Mouse (Mus musculus) ES-E14 (cell line): Measurements from ENCODE around the gene Scn4b. TPM values are rescaled to one million over a fixed set of nuclear protein-coding genes. Genes with fewer than 3 reads are reported as not detected.

Experiments used
- DNase-seq: peaks from one replicate; pipeline ENCODE4 v3.0.0-alpha.2; 2013; ENCODE audit warnings: low read depth, low spot score
- H3K27ac ChIP-seq: 2 replicates; pipeline ENCODE4 v1.5.1; 2012; ENCODE audit warnings: low read depth, mild to moderate bottlenecking, low read length, moderate library complexity, mixed read lengths; ENCODE audit not compliant: poor library complexity, insufficient read depth, severe bottlenecking
- H3K36me3 ChIP-seq: 2 replicates; pipeline ENCODE4 v1.6.1; 2012; ENCODE audit warnings: mild to moderate bottlenecking, low read length, moderate library complexity, mixed read lengths; ENCODE audit not compliant: control insufficient read depth, poor library complexity, insufficient read depth, severe bottlenecking
- H3K4me1 ChIP-seq, 2 experiments: fragments of 150-350 bp in 1 of 2; sonication (generic) in 1 of 2; 2 replicates each; pipeline ENCODE4 v1.6.1; 2012; ENCODE audit warnings: low read length in 2 of 2, mild to moderate bottlenecking in 1 of 2, mixed read lengths in 1 of 2; ENCODE audit not compliant: control insufficient read depth in 2 of 2, insufficient read depth in 2 of 2, poor library complexity in 1 of 2
- H3K4me3 ChIP-seq, 2 experiments: fragments of 150-350 bp in 1 of 2; sonication (generic) in 1 of 2; 2 replicates each; pipeline ENCODE4 v1.5.1; 2012; ENCODE audit warnings: low read length in 2 of 2, low read depth in 1 of 2, mild to moderate bottlenecking in 1 of 2, mixed read lengths in 1 of 2; ENCODE audit not compliant: insufficient read depth in 1 of 2, poor library complexity in 1 of 2, severe bottlenecking in 1 of 2
- H3K9ac ChIP-seq: 2 replicates; pipeline ENCODE4 v1.6.1; 2012; ENCODE audit warnings: low read depth, mild to moderate bottlenecking, low read length, mixed read lengths; ENCODE audit not compliant: poor library complexity, insufficient read depth, severe bottlenecking
- H3K9me3 ChIP-seq: fragments of 150-350 bp; sonication (generic); 2 replicates; pipeline ENCODE4 v1.6.1; 2012; ENCODE audit warnings: low read depth, mild to moderate bottlenecking, low read length; ENCODE audit not compliant: control insufficient read depth, insufficient read depth
- CHD2 ChIP-seq: IDR thresholded peaks from 2 replicates; pipeline ENCODE4 v1.6.1; 2014; ENCODE audit warnings: mild to moderate bottlenecking, low read depth, low read length, inconsistent platforms
- HCFC1 ChIP-seq: IDR thresholded peaks from 2 replicates; pipeline ENCODE4 v1.6.1; 2012; ENCODE audit warnings: low read length, inconsistent platforms, borderline replicate concordance; ENCODE audit not compliant: insufficient read depth
- MAFK ChIP-seq: IDR thresholded peaks from 2 replicates; pipeline ENCODE4 v1.6.1; 2014; ENCODE audit warnings: mild to moderate bottlenecking, low read depth, low read length, inconsistent platforms; ENCODE audit not compliant: insufficient read depth
- ZC3H11A ChIP-seq: IDR thresholded peaks from 2 replicates; pipeline ENCODE4 v1.6.1; 2012; ENCODE audit warnings: low read depth, mild to moderate bottlenecking, inconsistent platforms, low read length, borderline replicate concordance
- ZNF384 ChIP-seq: IDR thresholded peaks from 2 replicates; pipeline ENCODE4 v1.6.1; 2012; ENCODE audit warnings: low read depth, low read length, inconsistent platforms
- in situ Hi-C, 2 experiments: fragments of 600-800 bp; cut with MboI; formaldehyde crosslinking; loops; one replicate each; pipeline ENCODE4 v1.15.1; 2025; ENCODE audit warnings: low sequenced_read_pairs in 2 of 2, inconsistent platforms in 1 of 2; ENCODE audit not compliant: unreplicated experiment in 2 of 2
- total RNA-seq: library from RNA; depleted of rRNA; stranded (reverse); fragments of 300-350 nt; gene quantifications from 2 replicates; pipeline ENCODE4 v1.2.3, GENCODE M21; 2012

Gene Scn4b
- total RNA-seq, 1 experiment, result 0.45 TPM

- Histone ChIP-seq H3K9me3 (no peaks in the 10 kb centered on the region), H3K27ac (no peak overlapping the region), H3K9ac (no peak overlapping the region), H3K36me3 (no peaks in the 10 kb centered on the region), H3K4me3 (no peak overlapping the region), H3K4me1 (no peaks in the 10 kb centered on the region)
- TF ChIP-seq ZNF384 (no peak), HCFC1 (no peak), MAFK (no peak), ZC3H11A (no peak), CHD2 (no peak)
- no peak for DNase-seq
- in situ Hi-C loops, result no loop called here
These were observed 47.1 kb downstream of the Scn4b start for GRCm38 (mm10) chr9:45185250-45185649.

- Histone ChIP-seq H3K9me3 (no peaks in the 10 kb centered on the region), H3K36me3 (no peaks in the 10 kb centered on the region), H3K9ac (no peak overlapping the region), H3K27ac (no peak overlapping the region), H3K4me3 (no peak overlapping the region), H3K4me1 (no peaks in the 10 kb centered on the region)
- in situ Hi-C loops, result no loop called here
- no peak for TF ChIP-seq MAFK
- no peak for TF ChIP-seq ZNF384
- no peak for TF ChIP-seq ZC3H11A
- TF ChIP-seq HCFC1, result no peak
- no peak for TF ChIP-seq CHD2
- DNase-seq, result no peak
These were observed 50.7 kb downstream of the Scn4b start for GRCm38 (mm10) chr9:45188570-45189563.

DNA sequence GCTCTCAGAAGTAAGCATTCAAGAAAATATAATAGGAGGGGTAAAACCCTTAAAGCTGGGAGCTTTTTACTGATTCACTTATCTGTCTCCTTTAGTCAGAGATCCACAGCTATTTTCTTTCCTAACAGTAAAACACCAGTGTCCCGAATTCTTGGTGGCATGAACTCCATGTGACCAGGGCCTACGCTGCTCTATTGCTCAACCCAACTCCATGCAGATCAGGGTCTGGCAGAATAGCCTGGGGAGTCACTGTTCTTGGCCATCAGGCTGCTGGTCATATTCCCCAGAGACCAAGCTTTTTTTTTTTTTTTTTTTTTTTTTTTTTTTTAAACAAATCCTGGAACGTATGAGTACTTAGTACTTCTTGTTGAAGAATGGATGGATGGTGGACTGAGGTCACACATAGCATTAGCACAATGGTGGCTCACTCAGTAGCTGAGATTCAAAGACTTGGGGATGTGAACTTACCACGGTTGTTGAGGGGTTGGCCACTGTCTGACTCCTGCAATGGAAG is 51.5 kb downstream of the Scn4b start:
- Histone ChIP-seq H3K9me3 (no peaks in the 10 kb centered on the region), H3K4me1 (no peaks in the 10 kb centered on the region), H3K4me3 (no peak overlapping the region), H3K27ac (no peak overlapping the region), H3K36me3 (no peaks in the 10 kb centered on the region), H3K9ac (no peak overlapping the region)
- DNase-seq, result no peak
- in situ Hi-C loops, result no loop called here
- TF ChIP-seq CHD2, result no peak
- TF ChIP-seq HCFC1, result no peak
- no peak for TF ChIP-seq MAFK
- no peak for TF ChIP-seq ZC3H11A
- TF ChIP-seq ZNF384, result no peak

GRCm38 (mm10) chr9:45195468-45195867 is 57.3 kb downstream of the Scn4b start:
- no peaks in the 10 kb centered on the region for H3K4me1 ChIP-seq
- no peak overlapping the region for H3K4me3 ChIP-seq
- no peak for TF ChIP-seq ZC3H11A
- TF ChIP-seq ZNF384, result no peak
- TF ChIP-seq HCFC1, result no peak
- no peak for TF ChIP-seq CHD2
- H3K27ac ChIP-seq, result no peak overlapping the region
- H3K9ac ChIP-seq, result no peak overlapping the region
- in situ Hi-C loops, result no loop called here
- H3K9me3 ChIP-seq, result no peaks in the 10 kb centered on the region
- no peak for DNase-seq
- no peaks in the 10 kb centered on the region for H3K36me3 ChIP-seq
